Mouse (Mus musculus): ENCODE data around the gene Bcar3. TPM values are rescaled to one million over a fixed set of nuclear protein-coding genes. Genes with fewer than 3 reads are reported as not detected.

Bcar3 gene
- polyA plus RNA-seq, 1 experiment from 2014 or later = 6.9 TPM

DNA sequence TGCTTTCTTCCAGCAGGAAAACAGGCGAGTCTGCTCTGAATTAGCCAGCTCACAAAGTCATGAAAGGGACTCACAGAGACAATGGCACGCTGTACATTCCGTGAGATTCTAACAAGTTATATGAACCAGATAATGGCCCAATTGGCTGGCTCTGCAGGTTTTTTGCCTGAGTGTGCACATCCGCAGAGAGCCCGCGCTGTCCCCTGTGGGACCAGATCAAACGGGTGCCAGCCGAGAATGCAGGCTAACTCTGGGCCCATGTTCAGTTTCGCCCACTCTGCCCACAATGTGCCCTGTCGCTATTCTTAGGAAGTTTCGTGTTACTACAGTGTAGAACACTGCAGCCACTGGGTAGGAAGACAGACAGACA is 167.6 kb downstream of the Bcar3 start:
- peak overlapping the region; percentile 43 for H3K27ac ChIP-seq
- H3K4me3 ChIP-seq (replicated peaks) = no peak overlapping the region
- no peak for ATAC-seq (ENCODE audit: insufficient number of reproducible peaks, insufficient read depth, low FRiP score, low TSS enrichment, low read depth)
- no peaks in the 10 kb centered on the region for H3K27me3 ChIP-seq
- peaks cover 20% of the 10 kb centered on the region for H3K4me1 ChIP-seq (replicated peaks)
- no peaks in the 10 kb centered on the region for H3K9me3 ChIP-seq
- WGBS = 73% methylated on average over 11 of the region's 11 CpGs
- H3K9ac ChIP-seq (replicated peaks) = no peak overlapping the region
- H3K36me3 ChIP-seq = no peaks in the 10 kb centered on the region
- H3K4me2 ChIP-seq = no peak overlapping the region

DNA sequence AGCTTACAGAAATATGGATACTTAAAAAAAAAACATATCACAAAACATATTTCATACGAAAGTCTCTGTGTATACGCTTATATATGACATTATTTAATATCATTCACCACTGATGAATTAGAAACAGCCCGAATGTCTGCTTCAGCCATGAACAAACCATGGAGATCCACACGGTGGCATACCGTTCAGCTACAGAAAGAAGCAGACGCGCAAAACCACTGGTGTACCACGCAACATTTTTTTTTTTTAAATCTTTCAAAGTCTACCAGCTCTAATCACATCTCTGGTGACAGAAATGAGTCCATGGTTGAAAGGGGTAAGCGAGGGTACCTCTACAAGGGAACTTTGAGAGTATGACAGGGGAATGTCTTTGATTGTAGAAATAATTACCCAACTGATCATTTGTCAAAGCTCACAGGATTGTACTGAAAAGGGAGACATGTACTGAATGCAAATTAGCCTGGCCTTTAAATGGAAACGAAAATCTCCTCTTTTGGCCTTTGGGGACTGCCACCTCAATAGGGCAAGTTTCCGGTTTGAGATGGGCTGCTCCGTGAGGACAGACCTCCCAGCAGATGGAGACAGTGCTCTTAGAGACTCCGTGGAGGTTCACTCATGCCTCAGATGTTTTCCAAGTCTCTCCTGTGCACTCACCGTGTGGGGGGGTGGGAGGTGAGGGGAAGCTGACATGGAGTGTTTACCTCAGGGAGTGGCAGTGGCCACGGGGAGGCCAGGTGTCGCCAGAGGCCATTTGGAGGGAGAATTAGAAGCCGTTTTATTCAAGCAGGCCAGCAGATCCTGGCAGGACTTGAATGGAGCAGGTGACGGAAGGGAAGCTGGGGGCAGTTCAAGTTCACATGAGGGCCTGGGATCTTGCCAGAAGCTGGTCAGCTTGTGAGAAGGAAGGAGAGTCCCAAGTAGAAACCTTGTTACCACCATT is 168.3 kb downstream of the Bcar3 start:
- Histone ChIP-seq H3K36me3 (no peaks in the 10 kb centered on the region), H3K27me3 (no peaks in the 10 kb centered on the region), H3K4me2 (no peak overlapping the region), H3K4me3 (replicated peaks) (no peak overlapping the region), H3K27ac (0 out of 2 replicates have a peak overlapping the region, but pooled peaks have one; percentile 35), H3K4me1 (replicated peaks) (peaks cover 20% of the 10 kb centered on the region), H3K9me3 (no peaks in the 10 kb centered on the region), H3K9ac (replicated peaks) (no peak overlapping the region)
- no peak for ATAC-seq (ENCODE audit: insufficient number of reproducible peaks, insufficient read depth, low FRiP score, low TSS enrichment, low read depth)
- 58% methylated on average over 18 of the region's 18 CpGs for WGBS

DNA sequence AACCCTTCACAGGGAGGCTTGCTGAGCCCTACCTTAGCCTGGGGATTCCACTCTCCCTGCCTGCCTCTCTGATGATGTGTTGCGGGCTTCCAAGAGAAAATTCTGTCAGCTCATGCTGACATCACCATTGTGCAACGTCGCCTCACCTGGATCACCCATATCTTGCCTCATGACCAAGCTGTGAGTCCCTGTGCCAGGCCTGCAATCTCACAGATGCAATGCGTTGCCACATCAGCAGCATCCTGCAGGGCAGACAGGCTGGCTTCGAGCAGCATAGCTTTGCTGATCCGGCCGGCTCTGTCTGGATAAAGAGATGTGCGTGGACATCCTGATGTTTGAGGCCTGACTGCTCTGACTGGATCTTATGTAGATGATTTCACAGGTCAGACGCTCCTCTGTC is 169.2 kb downstream of the Bcar3 start:
- Histone ChIP-seq H3K4me3 (replicated peaks) (no peak overlapping the region), H3K27ac (no peak overlapping the region), H3K9me3 (no peaks in the 10 kb centered on the region), H3K4me2 (no peak overlapping the region), H3K9ac (replicated peaks) (no peak overlapping the region), H3K36me3 (no peaks in the 10 kb centered on the region), H3K4me1 (replicated peaks) (peaks cover 20% of the 10 kb centered on the region), H3K27me3 (no peaks in the 10 kb centered on the region)
- no peak for ATAC-seq (ENCODE audit: insufficient number of reproducible peaks, insufficient read depth, low FRiP score, low TSS enrichment, low read depth)
- WGBS = 87% methylated on average over 9 of the region's 9 CpGs

DNA sequence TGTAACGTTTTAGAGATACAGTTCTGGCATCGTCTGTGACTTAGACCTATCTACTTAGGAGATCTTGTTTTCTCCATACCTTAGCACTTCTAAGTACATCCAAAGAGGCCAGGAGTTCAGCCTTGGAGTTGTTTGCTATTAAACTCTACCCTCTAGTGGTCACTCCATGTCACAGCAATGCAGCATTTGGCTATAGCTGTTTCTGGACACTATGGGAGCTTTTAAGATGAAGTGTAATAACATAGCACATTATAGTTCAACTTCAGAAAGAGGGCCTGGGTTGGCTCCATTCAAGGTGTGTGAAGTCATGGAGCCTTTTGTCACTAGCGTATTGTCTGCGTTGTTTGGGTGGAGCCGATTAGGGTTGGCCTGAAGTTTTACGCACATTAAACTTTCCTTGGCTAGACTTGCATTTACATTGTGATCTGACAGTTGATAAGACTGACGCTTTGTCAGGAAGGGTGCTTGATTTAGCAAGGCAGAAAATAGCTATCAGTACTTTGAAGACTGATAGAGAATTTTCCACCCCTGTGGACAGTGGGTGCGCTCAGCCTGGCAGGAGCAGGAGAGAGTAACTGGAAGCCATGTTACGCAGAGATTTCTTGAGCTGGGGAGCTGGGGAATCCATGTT is 172.3 kb downstream of the Bcar3 start:
- Histone ChIP-seq H3K27me3 (no peaks in the 10 kb centered on the region), H3K4me3 (replicated peaks) (no peak overlapping the region), H3K9me3 (no peaks in the 10 kb centered on the region), H3K9ac (replicated peaks) (no peak overlapping the region), H3K36me3 (no peaks in the 10 kb centered on the region), H3K4me1 (replicated peaks) (peaks cover 17% of the 10 kb centered on the region), H3K4me2 (no peak overlapping the region), H3K27ac (no peak overlapping the region)
- ATAC-seq (ENCODE audit: insufficient number of reproducible peaks, insufficient read depth, low FRiP score, low TSS enrichment, low read depth) = no peak
- WGBS = 55% methylated on average over 9 of the region's 9 CpGs

DNA sequence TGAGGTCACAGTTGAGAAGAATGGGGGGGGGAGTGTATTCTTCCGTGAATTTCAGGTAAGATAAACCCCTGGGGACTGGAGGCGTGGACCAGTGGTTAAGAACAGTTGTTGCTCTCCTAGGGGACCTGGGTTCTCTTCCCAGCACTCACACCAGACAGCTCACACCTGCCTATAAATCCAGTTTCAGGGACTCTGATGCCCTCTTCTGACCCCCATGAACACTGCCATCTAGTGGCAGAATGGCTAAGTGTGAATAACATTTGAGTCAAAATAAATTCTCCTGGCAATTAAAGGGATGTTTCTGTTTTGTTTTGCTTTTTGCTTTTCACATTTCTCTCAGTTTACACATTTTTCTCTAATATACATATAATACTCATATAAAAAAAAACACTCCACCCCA is 174.0 kb downstream of the Bcar3 start:
- Histone ChIP-seq H3K4me3 (replicated peaks) (no peak overlapping the region), H3K36me3 (no peaks in the 10 kb centered on the region), H3K4me2 (no peak overlapping the region), H3K27ac (no peak overlapping the region), H3K9ac (replicated peaks) (no peak overlapping the region), H3K9me3 (no peaks in the 10 kb centered on the region), H3K4me1 (replicated peaks) (peaks cover 13% of the 10 kb centered on the region), H3K27me3 (no peaks in the 10 kb centered on the region)
- ATAC-seq (ENCODE audit: insufficient number of reproducible peaks, insufficient read depth, low FRiP score, low TSS enrichment, low read depth) = no peak
- 73% methylated on average over 2 of the region's 2 CpGs for WGBS

DNA sequence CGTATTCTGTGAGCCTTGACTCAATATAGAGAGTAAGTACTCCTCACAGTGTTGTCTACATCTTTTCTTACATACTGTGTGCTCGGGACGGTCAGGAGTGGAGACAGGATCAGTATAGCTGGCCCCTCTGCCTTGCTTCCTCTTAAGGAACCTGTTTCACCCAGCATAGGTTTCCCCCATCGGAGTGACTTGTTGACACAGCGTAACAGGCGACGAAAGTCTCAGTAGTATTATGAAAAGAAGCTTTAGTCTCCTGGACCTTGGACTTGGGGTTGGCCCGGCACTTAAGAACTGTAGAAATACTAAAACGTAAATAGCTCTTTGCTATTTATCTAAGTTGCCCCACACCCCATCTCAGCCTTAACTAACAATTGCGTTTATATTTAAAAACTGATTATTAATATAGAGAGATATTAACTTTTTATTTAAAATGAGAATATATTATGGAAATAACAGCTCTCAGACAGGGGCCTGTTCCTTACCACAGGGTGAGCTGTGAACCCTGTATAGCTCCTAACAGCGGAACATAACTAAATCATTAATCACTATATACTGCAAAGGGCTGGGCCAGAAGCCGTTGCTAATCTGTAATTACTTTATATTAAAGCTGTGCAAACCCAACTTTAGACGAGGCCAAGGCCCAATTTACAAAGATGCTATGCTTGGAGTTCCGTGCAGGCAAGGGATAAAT is 176.5 kb downstream of the Bcar3 start:
- Histone ChIP-seq H3K9me3 (no peaks in the 10 kb centered on the region), H3K4me2 (no peak overlapping the region), H3K27ac (no peak overlapping the region), H3K4me1 (replicated peaks) (peaks cover 30% of the 10 kb centered on the region), H3K36me3 (no peaks in the 10 kb centered on the region), H3K9ac (replicated peaks) (no peak overlapping the region), H3K27me3 (no peaks in the 10 kb centered on the region), H3K4me3 (replicated peaks) (no peak overlapping the region)
- ATAC-seq (ENCODE audit: insufficient number of reproducible peaks, insufficient read depth, low FRiP score, low TSS enrichment, low read depth) = no peak
- WGBS = 84% methylated on average over 14 of the region's 14 CpGs

DNA sequence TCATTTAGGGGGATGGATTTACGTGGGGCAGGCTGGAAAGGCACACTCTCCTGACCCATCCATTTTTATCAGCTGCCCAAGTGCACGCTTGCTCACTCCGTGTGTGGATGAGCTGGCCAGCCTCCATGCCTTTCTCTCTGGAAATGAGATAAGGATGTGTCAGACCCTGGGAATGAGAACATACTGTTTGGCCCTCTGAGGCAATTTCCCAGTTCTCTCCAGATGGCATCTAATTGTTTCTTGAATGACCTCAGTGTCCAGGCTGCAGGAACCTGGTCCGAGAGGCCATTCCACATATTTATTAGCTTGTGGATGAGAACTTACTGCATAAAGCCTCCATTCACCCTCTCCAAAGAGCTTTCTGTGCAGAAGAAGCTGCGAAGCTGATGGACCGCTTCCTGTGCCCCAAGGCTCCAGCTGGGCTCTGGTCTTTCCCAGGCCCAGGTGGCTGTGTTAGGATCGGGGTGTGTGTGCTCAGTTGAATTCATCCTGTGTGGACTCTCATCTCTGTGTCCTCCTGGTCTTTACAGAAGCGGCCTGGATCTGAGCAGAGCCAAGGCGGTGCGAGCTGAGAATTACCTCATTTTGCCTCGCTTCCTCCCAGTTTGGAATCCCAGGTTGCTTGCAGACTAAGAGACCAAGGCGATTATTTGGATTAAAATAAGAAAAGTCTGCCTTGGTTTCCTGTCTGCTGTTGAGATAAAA is 177.2 kb downstream of the Bcar3 start:
- no peak overlapping the region for H3K9ac ChIP-seq (replicated peaks)
- no peak overlapping the region for H3K4me2 ChIP-seq
- H3K27ac ChIP-seq = peak overlapping the region; percentile 51
- no peaks in the 10 kb centered on the region for H3K36me3 ChIP-seq
- no peaks in the 10 kb centered on the region for H3K27me3 ChIP-seq
- no peaks in the 10 kb centered on the region for H3K9me3 ChIP-seq
- 59% methylated on average over 12 of the region's 12 CpGs for WGBS
- H3K4me1 ChIP-seq (replicated peaks) = peaks cover 37% of the 10 kb centered on the region
- no peak overlapping the region for H3K4me3 ChIP-seq (replicated peaks)
- no peak for ATAC-seq (ENCODE audit: insufficient number of reproducible peaks, insufficient read depth, low FRiP score, low TSS enrichment, low read depth)

DNA sequence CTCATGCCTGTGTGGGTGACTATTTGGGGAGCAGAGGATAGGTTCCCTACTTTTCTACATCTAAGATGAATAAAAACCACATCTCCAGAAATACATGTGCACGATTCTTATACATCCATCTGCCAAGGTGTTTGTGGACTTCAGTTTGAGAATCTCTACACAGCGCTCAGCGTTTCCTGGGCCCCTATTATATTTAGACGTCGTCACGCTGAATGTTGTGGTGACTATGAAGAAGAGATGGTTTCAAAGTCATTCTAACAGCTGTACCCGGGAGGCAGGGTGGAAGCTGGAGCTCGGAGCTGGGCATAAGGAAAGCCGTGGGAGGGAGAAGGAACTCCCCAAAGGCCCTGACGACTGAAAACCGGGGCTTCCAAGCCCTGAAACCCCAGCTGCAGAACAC is 178.5 kb downstream of the Bcar3 start:
- no peaks in the 10 kb centered on the region for H3K9me3 ChIP-seq
- 77% methylated on average over 11 of the region's 11 CpGs for WGBS
- H3K9ac ChIP-seq (replicated peaks) = no peak overlapping the region
- no peak overlapping the region for H3K4me3 ChIP-seq (replicated peaks)
- H3K27ac ChIP-seq = no peak overlapping the region
- H3K4me1 ChIP-seq (replicated peaks) = peaks cover 49% of the 10 kb centered on the region
- H3K27me3 ChIP-seq = no peaks in the 10 kb centered on the region
- no peak for ATAC-seq (ENCODE audit: insufficient number of reproducible peaks, insufficient read depth, low FRiP score, low TSS enrichment, low read depth)
- H3K4me2 ChIP-seq = no peak overlapping the region
- H3K36me3 ChIP-seq = no peaks in the 10 kb centered on the region

DNA sequence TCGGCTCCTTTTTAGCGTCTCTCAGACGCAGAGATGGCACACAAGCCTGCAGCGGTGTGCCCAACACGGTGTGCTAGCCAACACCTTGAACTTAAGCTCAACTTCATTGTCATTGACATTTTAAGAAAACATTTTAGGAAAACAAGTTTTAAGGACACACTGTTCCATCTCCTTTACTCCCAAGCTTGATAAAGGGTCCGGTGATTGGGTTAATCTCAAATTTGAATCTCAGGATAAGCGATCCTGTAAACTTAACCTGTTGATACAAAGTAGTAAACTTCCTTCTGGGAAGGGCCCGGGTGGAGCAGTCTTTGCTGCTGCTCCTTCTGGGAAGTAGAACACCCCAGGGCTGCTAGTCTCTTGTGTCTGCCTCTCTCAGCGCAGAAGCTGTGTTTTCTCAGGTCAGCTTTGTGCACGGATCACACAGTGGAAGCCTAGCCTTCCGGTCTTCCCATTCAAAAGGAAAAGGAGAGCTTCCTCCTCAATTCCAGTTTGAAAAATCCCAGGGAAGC is 179.6 kb downstream of the Bcar3 start:
- H3K27me3 ChIP-seq = no peaks in the 10 kb centered on the region
- no peaks in the 10 kb centered on the region for H3K9me3 ChIP-seq
- H3K4me3 ChIP-seq (replicated peaks) = no peak overlapping the region
- no peak for ATAC-seq (ENCODE audit: insufficient number of reproducible peaks, insufficient read depth, low FRiP score, low TSS enrichment, low read depth)
- no peak overlapping the region for H3K27ac ChIP-seq
- H3K4me2 ChIP-seq = no peak overlapping the region
- WGBS = 80% methylated on average over 11 of the region's 11 CpGs
- H3K36me3 ChIP-seq = no peaks in the 10 kb centered on the region
- peaks cover 61% of the 10 kb centered on the region for H3K4me1 ChIP-seq (replicated peaks)
- no peak overlapping the region for H3K9ac ChIP-seq (replicated peaks)

DNA sequence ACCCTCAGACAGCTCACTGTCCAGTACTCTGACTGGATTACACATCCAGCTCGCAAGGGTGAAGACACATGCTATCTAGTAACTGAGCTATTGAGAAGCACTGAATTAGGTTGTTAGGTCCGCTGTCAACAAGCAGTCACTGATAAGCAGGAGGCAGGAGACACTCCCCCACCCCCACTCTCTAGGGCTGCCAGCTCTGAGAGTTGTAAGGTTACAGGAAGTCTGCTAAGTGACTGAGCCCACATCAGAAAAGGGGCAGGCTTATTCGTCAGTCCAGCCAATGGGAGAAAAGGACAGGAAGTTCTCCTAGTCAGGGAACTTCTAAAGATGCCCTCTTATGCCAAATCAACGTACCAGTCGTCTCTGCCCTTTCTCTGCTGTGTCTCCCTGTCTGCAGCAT is 180.1 kb downstream of the Bcar3 start:
- H3K27ac ChIP-seq = no peak overlapping the region
- H3K9me3 ChIP-seq = no peaks in the 10 kb centered on the region
- no peak overlapping the region for H3K9ac ChIP-seq (replicated peaks)
- peaks cover 66% of the 10 kb centered on the region for H3K4me1 ChIP-seq (replicated peaks)
- H3K4me2 ChIP-seq = no peak overlapping the region
- 29% methylated on average over 5 of the region's 5 CpGs for WGBS
- ATAC-seq (ENCODE audit: insufficient number of reproducible peaks, insufficient read depth, low FRiP score, low TSS enrichment, low read depth) = no peak
- H3K27me3 ChIP-seq = no peaks in the 10 kb centered on the region
- no peak overlapping the region for H3K4me3 ChIP-seq (replicated peaks)
- no peaks in the 10 kb centered on the region for H3K36me3 ChIP-seq

DNA sequence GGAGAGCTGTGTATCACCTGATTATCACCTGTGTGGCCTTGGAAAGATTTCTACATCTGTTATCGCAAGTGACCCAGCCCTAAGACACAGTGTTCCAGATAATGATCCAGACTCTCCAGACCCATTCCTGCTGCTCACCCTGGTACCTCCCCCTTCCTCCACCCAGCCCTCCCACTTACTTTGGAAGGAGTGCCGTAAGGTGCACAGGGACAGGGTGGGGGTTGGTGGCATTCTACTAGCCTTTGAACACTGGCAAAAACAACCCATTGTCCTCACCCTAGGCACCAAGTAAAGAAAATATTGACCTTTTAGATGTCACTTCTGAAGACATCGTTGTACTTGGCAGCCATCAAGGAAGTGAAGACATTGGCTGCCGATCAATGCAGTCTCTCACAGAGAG is 180.9 kb downstream of the Bcar3 start:
- Histone ChIP-seq H3K36me3 (no peaks in the 10 kb centered on the region), H3K9me3 (no peaks in the 10 kb centered on the region), H3K27ac (no peak overlapping the region), H3K27me3 (no peaks in the 10 kb centered on the region), H3K4me1 (replicated peaks) (peaks cover 70% of the 10 kb centered on the region), H3K9ac (replicated peaks) (no peak overlapping the region), H3K4me3 (replicated peaks) (no peak overlapping the region), H3K4me2 (no peak overlapping the region)
- ATAC-seq (ENCODE audit: insufficient number of reproducible peaks, insufficient read depth, low FRiP score, low TSS enrichment, low read depth) = no peak
- WGBS = 83% methylated on average over 4 of the region's 4 CpGs
